Mouse (Mus musculus): ENCODE results near the gene Creb5.

DNA sequence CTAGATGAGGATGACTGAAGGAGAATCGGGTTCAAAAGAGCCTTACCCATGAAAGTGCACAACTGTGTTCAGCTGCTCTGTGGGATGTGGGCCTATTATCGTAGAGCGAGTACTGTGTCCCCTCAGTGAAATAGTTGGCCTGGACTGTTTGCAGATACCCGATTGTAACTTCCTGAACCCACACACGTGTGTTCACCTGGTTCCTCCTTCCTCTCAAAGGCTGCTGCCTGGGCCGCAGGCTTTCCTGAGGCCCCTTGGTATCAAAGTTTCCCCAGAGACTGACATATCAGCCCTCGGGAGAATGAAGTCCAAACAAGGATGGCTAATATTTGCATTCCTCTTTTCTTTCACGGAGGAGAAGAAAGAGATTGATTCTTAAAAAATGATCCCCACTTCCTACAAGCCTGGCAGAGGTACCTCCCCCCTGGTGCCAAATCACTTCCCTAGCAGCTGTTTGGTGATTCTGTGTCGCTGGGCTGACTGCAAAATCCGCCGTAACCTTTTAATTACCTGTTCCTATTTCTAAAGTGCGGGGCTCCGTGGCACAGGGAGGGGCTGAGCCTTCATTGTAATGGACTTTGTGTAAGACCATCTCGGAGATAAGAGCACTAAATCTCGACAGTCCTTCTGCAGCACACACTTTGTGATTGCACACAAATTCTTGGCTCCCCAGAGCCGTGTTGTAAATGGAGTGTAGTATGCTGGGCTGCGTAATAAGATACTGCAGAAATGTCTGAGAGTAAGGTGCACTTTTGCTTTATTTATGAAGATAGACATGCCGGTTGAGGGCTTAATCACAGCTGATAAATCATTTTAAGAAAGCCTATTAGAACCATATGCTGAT lies 111.4 kb downstream of the Creb5 start:
- TF ChIP-seq POLR2A (IDR thresholded peaks at IDR 0.05; ENCODE audit: insufficient read depth, low read depth, low read length), result no peak
- no peak for TF ChIP-seq CTCF (IDR thresholded peaks at IDR 0.05)

All from heart, adult 2 months (tissue).